Mouse (Mus musculus) ZHBTc4 (cell line): ENCODE results near the gene Lrp4.
A peak's percentile ranks its signal among the peaks of the same experiment; 100 is the strongest.

ENCODE experiments used
- DNase-seq: peaks from one replicate; pipeline ENCODE4 v3.0.0-alpha.2; 2011; ENCODE audit warnings: low read depth, low spot score

Gene Lrp4

DNA sequence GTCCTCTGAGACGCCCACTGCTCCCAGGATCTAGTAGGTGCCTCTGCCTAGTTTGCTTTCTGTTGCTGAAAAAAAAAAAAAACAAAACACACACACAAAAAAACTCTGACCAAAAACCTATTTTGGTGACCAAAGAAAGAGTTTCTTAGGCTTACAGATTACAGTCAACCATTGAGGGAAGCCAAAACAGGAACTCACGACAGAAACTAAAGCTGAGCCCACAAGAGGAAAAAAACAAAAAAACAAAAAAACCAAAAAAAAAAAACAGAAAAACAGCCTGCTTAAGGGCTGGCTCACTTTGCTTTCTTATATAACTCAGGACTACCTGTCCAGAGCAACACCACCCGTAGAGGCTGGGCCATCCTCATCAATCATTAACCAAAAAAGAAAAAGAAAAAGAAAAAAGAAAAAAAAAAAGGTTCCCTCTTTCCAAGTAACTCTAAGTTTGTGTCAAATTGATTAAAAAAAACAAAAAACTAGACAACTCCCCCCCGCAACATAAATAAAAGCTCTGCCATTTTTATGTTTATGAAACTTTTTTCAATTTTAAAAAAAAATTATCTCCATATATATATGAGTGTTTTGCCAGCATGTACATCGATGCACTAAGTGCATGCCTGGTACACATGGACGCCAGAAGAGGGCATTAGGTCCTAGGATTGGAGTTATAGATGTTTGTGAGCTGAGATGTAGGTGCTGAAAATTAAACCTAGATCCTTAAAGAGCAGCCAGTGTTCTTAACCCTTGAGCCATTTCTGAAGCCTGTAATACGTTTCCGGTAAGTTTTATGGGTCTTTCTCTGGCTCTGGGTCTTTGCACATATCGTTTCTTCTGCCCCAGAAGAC is 3.9 kb upstream of the Lrp4 start:
- no peak for DNase-seq

DNA sequence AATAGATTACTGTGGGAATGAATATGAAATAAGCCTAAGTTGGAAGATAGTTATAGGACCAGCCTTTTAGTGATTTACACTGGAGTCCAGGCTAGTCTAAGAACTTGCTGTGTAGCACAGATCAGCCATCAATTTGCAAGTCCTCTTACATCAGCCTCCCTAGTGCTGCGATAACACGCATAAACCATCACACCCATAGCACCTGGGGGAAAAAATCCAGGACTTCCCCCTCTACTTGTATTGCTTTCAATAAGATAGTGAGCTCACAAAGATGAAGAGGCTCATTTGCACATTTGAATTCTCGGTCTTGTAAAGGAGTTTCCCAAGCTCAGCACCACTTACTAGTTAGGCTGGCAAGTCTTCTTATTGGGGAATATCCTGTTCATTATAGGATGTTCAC is 2.9 kb upstream of the Lrp4 start:
- no peak for DNase-seq

DNA sequence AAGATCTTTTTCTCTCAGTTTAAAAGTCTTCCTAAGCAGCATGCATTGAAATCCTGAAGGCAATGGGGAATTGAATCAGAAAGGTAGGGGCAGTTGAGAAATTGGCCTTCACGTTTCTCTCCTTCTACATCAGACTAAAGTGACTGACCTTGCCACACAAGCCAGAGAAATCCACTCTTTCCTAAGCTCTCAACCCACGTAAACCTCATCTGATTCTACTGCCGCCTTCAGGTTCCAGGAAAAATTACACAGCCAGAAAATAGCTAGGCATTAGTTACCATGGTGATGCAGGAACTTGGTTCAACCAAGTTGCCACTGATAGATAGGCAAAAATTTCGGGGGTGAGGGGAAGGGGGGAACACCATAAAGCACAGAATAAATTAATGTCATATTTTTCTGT is 1.5 kb upstream of the Lrp4 start:
- peak; percentile 84 for DNase-seq

DNA sequence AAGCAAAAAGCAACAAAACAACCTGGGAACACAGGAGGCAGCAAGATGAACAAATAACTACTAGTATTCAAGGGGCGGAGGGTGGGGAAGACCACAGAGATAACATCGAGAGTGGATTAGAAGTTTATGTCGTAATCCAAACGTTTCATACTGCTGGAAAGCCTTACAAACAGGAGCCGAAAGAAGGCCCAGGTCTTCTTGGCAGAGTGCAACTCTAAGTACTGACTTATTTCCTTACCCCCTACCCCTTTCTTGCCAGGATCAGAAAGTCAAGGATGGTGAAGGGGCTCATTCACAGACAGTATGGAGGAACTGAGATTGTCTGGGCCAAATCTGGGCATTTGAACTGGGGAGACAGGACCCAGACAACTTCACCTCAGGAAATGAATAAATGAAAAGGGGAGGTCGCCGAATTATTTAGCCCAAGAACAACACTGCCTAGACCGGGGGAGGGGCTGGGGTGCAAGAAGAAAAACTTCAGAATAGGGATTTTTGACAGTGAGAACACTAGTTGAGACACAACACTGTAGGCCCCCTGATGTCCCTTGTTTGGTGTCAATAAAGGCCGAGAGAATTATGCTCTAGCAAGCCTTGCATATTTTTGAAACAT is 715 bp upstream of the Lrp4 start:
- DNase-seq = no peak

DNA sequence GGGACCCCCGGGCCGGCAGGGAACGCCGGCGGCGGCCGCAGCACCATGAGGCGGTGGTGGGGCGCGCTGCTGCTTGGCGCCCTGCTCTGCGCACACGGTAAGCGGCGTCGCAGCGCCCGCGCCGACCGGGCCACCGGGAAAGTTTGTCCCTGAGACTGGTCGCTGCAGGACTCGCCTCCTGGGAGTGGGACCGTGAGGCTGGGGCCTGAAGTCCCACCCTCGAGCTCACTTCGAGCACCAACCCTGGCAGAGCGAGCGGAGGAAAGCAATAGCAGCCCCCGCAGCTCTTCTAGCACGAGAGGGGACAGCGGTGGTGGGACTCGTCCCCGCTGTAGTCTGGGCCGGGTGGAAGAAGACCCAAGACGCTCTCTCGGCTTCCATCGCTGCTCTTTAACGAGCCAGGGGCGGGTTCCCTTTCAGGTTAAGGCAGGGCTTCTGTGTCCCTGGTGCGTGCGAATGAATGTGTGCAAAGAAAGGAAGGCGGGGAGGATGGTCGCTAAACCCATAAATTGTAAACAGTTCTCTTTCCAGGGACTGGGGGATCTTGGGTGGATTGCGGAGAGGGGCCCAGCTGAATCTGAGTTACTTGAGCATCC is 443 bp downstream of the Lrp4 start:
- peak; percentile 76 for DNase-seq

DNA sequence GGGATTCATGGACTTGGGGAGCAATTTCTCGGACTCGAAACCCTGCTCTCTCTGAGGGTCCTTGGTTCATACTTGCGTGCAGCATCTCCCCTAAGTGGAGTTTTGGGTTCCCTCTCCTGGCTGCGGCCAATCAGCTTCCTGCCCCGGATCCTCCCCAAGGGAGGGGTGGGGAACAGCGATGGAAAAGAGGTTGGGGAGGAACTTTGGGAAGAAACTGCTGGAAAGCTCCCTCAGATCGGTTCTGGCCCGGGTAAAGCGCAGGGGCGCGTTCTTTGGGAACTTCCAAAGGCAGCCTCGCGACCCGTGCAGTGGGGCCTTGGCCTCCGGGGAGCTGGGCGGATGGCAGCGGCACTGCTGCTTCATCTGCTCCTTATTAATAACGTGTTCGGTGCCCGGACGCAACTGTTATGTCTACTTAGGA is 951 bp downstream of the Lrp4 start:
- peak; percentile 52 for DNase-seq

DNA sequence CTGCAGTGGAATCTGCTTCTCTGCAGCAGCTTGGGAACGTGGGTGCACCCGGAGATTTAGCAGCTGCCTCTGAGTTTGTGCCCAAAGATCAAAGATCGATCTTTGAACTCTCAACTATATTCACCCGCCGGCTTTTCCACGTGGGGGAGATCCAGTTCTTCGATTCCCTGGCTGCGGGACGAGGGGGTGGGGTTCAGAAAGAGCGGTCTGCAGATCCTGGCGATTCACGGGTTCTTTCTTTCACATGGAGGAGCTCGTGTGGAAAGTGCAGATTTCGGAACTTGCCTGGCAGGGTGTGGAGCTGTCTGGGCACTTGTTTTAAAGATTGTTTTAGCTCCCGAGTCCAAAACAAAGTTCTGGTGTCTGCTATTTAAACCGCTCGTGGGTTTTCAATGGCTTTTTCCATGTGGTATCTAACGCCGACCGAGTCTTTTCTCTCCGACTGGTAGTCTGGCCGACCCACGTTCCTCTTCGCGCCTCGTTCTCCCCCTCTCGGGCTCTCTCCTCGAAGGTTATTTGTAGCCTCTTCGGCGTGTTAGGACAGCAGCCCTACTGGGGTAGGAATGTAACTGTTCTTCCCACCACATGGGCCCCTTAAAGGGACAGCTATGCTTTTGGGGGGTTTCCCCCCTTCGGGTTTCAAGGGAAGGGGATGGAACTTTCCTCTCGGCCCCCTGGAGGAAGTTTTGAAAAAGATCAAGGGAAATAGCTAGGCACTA is 1.5 kb downstream of the Lrp4 start:
- DNase-seq = peak; percentile 50

DNA sequence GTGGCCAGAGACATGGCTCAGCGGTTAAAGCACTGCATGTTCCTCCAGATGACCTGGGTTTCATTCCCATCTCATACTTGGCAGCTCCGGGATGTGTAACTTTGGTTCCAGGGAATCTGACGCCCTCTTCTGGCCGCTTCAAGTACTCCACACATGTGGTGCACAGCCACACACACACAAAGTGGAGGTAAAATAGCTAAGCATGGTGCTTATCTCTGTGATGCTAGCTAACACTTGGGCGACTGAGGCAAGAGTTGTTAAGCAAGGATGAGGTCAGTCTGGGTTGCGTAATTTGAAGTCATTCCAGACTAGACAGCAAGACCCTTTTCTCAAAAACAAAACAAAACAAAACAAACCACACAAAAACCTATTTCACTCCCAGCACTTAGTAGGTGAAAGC is 2.8 kb downstream of the Lrp4 start:
- DNase-seq = peak; percentile 74

DNA sequence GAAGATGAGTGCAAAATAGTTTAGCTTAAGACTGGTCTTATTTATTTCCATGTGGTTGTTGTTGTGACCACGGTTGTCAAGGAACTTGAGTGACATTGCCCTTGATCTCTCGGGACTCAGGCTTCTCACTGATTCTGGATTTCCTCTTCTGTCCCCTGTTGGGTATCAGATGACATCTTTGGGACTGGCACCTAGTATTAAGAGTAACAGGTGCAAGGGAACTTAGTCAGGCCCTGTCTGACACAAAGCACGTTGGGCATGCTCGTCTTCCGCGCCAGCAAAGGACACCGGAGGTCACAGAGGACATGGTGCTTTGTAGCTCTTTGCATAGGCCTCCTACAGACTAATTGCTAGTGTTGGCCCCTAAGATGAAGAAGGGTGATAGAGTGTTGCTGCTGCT is 3.5 kb downstream of the Lrp4 start:
- no peak for DNase-seq

DNA sequence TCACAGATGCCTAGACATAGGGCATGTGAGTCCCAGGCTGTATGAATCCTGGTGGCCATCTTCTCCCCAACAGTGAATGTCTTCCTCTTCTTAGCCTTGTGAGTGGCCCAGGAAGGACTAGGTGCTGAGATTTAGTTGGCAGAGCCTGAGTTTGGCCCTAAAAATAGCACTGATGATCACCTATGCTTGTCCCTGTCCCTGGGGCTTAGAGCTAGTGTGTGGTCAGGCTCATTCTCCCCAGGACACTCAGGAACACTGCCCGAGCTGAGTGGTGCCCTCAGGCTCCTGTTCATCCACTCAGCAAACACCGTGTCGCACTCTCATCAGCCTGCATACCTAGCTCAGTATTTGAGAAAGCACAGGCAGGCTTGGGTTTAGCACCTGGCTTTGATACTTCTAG is 4.0 kb downstream of the Lrp4 start:
- DNase-seq = no peak

DNA sequence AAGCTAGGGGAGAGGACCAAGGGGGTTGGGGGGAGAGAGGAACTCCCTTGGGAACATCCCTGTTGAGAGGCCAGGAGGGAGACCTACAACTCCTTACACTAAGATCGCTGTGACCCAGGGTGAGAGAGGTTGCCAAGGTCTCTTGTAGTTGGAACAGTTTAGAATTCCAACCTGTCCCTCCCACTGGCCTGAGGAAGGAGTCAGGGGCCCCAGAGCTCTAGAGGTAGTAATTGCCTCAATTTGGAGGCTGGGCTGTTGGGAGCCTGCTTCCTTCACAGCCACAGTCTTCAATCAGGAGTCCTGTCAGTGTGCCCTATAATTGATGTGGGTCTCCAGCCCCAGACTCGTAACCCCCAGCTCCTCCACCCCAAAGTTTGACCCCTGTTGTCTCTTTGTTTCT is 4.9 kb downstream of the Lrp4 start:
- DNase-seq = no peak

DNA sequence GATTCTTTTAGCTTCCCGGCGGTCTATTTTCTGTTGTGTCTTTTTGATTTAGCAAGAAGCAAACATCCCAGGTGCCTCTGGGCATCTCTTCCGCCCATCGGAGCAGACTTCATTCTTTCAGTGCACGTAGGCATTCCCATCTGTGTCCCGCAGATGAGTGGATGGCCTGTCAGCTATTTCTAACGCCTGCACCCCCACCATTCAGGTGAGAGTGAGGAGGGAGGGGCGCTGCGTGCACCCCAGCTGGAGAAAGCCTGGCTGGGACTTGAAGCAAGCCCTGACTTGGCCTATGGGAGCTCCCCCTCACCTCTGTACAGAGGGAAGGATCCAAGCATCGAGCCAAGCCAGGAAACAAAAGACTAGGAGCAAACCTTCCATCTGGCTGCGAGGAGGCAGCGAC is 5.4 kb downstream of the Lrp4 start:
- no peak for DNase-seq

DNA sequence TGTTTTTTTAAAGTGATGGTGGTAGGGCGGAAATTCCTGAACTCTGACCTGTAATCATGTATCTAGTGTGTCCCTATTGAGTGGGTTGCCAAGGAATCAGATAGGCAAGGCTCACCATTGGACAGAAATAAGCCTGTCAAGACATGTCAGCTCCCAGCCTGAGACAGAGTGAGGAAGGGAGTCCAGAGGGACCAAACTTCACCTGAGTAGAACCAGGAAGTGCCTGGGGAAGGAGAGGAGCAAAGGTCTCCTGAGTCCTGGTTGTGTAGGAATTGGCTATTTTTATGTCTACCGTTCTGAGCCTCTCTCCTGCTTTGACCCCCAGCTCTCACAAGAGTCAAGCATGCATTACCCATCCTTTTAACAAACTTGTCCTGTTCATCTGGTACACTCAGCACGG is 8.6 kb downstream of the Lrp4 start:
- no peak for DNase-seq

DNA sequence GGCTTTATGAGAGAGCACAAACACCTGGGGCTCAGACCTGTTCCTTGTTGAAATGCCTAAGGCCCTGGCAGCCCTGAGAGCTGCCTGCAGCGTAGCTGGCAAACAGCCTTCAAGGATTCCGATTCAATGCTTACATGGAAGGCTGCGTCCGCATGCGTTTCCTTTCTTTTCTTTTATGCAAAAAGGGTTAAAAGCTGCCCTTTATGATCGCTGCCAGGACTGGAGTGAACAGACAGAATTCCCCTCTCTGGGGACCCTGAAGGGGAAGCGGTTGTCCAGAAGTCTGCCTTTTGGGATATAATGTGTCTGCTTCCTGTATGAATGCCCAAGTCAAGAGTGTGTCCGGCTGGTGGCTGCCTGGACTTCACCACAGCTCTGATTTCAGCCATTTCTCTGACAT is 10.3 kb downstream of the Lrp4 start:
- no peak for DNase-seq

DNA sequence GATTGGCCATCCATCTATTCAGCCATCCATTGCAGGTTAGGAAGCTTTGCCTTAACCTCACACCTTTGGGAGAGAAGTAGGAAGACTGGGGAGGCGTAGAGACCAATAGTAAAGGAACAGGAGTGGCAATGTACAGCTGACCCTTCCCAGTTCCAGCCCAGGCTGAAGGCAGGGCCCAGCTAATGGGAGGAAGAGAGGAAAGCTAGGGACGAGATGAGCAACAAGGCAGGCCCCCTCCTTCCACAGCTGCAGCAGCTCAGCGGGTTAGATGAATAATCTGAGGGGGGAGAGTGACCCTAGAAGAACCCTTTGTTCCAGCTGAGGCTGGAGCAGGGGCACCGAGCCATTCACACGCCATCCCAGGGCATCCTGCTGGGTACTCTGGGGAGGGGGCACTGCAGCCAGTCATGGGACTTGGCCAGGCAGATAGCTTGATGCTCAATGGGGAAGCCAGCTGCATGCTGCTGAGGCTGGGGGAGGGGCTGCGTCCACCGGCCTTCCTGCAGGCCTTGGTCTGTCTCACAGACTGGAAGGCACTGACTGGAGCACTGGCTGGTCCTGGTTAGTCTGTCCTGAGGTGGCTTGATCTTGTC is 12.8 kb downstream of the Lrp4 start:
- no peak for DNase-seq

DNA sequence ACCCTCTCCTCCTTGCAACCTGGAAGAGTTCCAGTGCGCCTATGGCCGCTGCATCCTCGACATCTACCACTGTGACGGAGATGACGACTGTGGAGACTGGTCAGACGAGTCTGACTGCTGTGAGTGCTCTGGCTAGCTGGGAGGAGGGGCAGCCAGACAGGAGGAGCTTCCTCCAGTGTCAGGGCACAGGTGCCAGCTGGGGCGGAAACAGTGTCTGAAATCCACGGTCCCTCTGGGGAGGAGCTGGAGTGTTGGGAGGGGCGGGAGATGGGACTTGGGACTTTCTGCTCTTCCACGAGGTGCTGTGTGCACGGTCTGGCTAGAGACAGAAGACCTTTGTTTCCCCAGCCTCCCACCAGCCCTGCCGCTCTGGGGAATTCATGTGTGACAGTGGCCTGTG is 17.0 kb downstream of the Lrp4 start:
- DNase-seq = no peak

DNA sequence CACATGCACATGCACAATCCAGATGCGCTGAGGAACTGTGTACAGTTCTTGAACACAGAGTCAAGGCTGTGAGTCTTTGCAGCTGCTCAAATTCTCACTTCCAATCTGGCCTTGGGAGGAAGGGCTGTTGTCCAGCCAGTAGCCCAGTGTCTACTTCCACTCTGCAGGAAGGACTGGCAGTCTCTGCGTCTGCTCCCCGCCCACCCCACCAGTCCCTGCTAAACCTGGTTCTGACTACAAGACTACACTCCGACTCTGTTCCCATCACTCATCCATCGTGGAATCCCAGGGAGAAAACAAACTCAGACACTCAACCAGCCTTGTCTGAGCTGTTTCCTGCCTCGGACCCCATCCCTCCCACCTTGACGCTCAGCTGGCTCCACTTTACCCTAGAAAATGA is 18.5 kb downstream of the Lrp4 start:
- DNase-seq = no peak

DNA sequence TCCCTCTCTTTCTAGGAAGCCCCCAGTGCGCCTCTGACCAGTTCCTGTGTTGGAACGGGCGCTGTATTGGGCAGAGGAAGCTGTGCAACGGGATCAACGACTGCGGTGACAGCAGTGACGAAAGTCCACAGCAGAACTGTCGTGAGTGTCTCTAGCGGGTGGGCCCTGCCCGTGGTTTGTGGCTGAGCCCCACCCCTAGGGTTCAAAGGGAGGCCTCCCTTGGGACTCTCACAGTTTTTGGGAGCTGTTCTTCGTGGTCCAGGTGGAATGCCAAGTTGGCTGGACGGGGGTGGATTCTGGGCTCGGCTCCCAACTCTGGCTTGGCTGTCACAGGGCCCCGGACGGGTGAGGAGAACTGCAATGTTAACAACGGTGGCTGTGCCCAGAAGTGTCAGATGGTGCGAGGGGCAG is 18.9 kb downstream of the Lrp4 start:
- DNase-seq = no peak

DNA sequence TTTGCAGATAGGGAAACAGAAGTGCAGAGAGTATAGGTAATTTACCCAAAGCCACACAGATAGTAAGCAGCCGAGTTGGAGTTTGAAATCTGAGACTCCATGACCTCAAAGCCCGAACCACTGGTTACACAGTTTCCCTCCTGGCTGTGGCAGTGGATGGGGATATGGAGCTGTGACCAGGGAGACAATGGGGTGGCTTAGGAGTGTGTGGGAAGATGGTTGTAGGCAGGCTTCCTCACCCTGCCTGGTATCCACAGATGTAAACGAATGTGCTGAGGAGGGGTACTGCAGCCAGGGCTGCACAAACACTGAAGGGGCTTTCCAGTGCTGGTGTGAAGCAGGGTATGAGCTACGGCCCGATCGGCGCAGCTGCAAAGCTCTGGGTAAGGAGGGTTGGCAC is 19.5 kb downstream of the Lrp4 start:
- DNase-seq = no peak

DNA sequence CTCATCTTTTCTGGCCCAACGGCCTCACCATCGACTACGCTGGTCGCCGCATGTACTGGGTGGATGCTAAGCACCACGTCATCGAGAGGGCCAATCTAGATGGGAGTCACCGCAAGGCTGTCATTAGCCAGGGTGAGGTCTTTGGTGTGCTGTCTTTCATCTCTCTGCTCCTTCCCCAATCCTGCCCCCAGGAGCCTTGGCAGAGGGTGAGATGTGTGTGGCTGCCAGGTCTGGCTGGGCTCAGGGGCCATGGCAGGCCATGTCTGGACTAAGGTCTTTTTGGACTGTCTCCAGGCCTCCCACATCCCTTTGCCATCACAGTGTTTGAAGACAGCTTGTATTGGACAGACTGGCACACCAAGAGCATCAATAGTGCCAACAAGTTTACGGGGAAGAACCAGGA is 23.1 kb downstream of the Lrp4 start:
- no peak for DNase-seq

DNA sequence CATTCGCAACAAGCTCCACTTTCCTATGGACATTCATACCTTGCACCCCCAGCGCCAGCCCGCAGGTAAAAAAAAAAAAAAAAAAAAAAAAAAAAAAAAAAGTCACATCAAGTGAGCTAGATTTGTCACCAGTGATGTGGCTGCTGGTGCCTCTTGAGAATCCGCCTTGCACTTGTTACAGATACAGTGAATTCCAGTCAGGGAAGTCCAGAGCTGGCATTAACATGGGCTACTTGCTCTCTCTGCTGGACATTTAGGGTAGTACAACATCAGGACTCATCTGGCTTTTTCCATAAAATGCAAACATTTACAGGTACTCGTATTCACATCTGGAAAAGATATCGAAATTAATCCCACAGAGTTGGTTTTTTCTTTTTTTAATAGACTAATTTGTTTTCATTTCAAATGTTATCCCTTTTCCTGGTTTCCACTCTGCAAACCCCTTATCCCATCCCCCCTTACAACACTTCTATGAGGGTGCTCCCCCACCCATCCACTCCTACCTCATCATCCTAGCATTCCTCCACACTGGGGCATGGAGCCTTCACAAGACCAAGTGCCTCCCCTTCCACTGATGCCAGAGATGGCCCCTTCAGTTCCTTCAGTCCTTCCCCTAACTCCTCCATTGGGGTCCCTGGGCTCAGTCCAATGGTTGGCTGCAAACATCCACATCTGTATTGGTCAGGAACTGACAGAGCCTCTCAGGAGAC is 23.6 kb downstream of the Lrp4 start:
- peak; percentile 81 for DNase-seq
